Mouse (Mus musculus): ENCODE results near the gene Scn1a. TPM values are rescaled to one million over a fixed set of nuclear protein-coding genes. Genes with fewer than 3 reads are reported as not detected.

The Scn1a gene
- total RNA-seq, 1 experiment from 2014 or later, result 0.18 TPM

DNA sequence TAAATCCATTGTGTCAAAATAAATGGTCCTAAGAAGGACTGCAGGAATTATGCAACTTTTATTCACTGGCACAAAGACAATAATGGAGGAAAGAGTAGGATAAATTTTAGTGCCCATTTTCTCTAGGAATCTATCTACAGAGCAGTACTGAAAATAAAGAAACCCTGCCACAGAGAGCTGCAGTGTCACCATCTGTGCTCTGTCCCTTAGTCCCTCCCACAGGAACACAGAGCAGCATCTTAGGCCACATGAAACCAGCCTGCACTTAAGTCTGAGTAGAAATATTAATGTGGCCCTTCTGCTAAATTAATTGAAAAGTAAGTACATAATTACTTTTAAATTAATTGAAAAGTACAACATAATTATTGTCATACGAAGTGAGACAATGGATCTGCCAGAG, 196.6 kb downstream of the Scn1a start:
- no peak for DNase-seq

DNA sequence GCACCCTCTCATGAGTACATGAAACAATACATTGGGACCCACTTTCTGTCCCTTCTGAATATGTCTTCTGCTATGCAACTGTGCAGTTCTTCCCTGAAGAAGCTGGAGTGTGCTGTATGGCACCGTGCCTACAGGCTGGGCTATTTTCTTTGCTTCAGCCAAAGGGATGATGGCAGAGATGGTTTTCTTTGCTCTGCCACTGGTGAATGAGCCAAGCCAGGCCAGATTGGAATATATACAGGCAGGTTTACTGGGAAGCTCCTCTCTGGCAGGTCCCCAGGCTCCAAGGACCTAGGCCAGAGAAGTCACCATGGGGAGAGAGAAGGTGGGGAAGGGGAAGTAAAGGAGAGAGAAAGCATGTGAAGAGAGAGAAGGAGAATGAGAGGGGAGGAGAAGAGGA, 200.3 kb downstream of the Scn1a start:
- DNase-seq, result no peak

DNA sequence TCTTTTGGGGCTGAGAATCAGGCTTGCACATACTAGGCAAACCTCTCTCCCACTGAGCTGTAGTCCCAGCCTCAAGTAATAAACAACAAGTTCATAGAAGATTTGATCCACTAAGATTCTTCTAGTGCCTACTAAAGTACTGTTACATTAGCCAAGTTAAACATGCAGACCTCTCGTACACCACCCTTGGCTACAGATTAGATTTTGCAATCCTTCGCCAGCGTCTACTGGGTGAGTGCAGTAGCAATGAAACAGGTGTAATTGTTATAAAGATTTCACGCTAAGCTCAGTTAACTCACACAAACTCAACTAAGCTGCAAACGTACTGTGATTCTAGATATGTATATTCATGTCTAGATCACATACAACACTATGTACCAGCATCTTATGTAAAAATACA, 201.8 kb downstream of the Scn1a start:
- DNase-seq, result no peak

DNA sequence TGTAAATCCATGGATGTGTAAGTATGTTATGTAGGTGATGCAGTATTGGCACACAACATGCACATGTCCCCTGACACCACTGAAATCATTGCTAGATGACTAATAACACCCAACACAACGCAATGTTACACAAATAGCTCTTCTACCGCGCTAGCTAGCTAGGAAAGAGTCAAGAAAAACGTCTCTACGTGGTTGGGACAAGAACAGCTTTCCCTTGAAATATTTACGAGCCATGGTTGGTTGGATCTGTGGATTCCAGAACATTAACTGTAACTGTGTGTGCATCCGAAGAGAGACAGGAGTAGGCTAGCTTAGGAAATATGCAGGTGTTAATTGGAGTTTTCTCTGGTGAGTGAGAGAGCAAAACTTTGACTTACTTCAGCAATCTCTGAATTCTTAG, 219.7 kb downstream of the Scn1a start:
- DNase-seq, result no peak

Other genes with a start within 250 kb of the Scn1a start
- 10.7 and 14.8 TPM in 2 replicates for gene Ttc21b, start 184.2 kb downstream of the Scn1a start, total RNA-seq (2021)
- 0.67 and 0.94 TPM in 2 replicates for gene Scn9a, start 194.1 kb upstream of the Scn1a start, total RNA-seq (2021)

All from adrenal gland, postnatal 25 days (tissue).